Mouse (Mus musculus): Measurements from ENCODE around the gene C1s1.
"Not testable (repeated sequence)": the region's sequence is repeated elsewhere in the genome, so short reads cannot be mapped to it uniquely, and the experiment has no call there.

The C1s1 gene

DNA sequence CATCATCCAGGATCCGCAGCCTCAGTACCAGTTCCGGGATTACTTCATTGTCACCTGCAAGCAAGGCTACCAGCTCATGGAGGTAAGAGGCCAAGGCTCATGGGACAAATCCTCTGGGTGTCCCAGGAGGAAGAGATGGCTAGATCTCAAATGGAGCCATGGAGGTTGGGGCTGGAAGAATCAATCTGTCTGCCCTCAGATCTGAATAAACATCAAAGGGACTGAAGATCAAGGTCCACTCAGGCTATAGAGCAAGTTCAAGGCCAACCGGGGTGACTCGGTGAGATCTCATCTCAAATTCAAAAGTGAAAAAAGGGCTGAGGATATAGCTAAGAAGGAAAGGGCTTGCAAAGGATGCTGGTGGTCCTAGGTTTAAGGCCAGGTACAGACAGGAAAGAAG lies 24.4 kb downstream of the C1s1 start:
- ATAC-seq (ENCODE audit: insufficient number of reproducible peaks, low FRiP score, low TSS enrichment), result not testable (repeated sequence)

DNA sequence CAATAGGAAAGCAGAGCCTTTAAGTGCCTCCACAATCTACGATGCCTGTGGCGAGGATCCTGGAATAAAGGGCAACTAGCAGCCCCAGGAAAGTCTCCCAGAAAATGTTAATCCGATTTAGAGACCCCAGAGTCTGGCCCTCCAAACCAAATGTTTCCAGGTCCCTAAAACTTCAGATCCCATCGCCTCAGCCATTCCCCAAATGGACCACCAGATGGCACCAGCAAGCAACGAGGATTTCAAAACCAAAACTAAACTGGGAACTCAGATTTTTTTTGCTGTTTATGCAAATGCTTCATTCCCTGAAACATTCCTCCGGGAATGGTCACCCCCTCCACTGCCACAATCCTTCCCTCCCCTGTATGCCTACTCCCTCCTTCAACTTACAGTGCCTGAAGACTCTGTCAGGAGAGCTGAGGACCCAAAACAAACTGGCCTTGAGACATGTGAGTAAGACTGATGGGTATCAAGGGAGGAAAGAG lies 29.8 kb downstream of the C1s1 start, which contains the start of gene C1ra:
TSS of gene C1ra (plus strand) at position 51 of the 482 bp plus-strand sequence.
- 0 out of 2 replicates have a peak, but pooled peaks have one; percentile 28 for ATAC-seq (ENCODE audit: insufficient number of reproducible peaks, low FRiP score, low TSS enrichment)

DNA sequence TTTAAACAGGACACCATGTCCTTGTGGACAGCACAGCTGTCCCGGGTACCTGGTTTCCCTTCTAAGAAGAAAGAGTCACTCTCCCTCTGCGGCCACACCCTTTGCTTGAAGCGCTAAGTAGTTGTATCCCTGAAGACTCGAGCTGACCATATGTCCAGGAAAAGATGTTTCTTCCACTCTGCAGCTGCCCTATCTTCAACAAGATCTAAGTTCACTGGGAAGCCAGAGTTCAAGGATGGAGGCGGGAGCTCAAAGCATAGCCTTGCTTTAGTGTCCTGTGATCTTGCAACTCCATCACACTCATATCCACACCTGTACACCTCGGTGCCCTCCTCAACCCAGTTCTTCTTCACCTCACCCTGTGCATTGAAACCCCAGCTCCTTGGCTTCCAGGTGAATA lies 30.2 kb downstream of the C1s1 start:
- no peak for ATAC-seq (ENCODE audit: insufficient number of reproducible peaks, low FRiP score, low TSS enrichment)

DNA sequence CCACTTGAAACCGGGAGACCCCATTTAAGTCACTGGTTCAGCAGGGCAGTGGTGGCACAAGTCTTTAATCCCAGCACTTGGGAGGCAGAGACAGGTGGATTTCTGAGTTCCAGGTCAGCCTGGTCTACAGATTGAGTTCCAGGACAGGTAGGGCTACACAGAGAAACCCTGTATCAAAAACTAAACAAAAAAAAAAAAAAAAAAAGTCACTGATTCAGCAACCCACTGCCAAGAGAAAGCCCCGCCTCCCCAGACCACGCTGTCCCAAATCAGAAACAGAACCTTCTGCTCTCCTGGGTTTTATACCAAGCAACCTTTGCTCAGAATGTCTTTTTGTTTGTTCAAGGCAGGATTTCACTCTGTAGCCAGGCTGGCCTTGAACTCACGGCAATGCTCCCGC lies 33.0 kb downstream of the C1s1 start:
- not testable (repeated sequence) for ATAC-seq (ENCODE audit: insufficient number of reproducible peaks, low FRiP score, low TSS enrichment)

DNA sequence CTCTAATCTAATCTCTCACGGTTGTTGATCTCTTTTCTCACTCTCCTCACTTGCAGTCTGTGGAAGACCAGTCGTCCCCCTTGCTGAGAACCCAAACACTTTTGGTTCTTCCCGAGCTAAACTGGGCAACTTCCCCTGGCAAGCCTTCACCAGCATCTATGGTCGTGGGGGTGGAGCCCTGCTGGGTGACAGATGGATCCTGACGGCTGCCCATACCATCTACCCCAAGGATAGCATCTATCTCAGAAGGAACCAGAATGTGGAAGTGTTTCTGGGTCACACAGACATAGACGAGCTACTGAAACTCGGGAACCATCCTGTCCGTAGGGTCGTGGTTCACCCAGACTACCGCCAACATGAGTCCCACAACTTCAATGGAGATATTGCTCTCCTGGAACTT lies 33.9 kb downstream of the C1s1 start:
- peak; percentile 66 for ATAC-seq (ENCODE audit: insufficient number of reproducible peaks, low FRiP score, low TSS enrichment)

DNA sequence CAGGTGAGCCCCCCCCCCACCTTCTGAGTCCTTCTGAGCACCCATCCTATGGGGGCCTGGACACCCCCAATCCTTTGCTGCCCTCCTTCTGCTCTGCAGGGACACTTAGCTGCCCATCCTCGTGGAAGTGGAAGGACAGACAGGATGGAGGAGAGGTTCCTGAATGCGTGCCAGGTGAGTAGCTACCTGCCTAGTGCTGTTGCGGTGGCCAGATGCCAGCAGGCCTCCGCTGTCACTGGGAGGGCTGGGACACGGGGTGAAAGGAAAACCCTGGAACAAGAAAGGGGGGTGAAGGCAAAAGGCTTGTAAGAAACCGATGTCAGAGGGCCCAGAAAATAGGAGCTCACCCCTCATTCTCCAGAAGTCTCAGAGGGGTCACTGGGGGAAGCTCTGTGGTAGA lies 35.2 kb downstream of the C1s1 start:
- no peak for ATAC-seq (ENCODE audit: insufficient number of reproducible peaks, low FRiP score, low TSS enrichment)

DNA sequence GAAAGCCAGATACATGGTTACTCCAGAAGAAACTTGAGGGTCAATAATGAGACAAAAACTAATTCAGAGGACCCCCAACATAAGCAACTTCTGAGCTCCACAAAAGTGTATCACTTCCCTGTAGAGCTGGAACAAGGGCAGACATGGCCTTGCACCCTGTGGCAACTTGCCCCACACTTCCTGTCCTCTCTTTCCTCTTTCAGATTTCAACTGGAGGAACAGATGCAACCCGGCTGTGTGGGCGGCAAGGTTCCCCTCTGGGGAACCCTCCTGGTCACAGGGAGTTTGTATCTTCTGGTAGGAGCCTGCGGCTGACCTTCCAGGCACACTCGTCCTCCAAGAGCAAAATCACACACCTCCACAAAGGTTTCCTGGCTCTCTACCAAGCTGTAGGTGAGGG lies 37.1 kb downstream of the C1s1 start:
- ATAC-seq (ENCODE audit: insufficient number of reproducible peaks, low FRiP score, low TSS enrichment), result no peak

DNA sequence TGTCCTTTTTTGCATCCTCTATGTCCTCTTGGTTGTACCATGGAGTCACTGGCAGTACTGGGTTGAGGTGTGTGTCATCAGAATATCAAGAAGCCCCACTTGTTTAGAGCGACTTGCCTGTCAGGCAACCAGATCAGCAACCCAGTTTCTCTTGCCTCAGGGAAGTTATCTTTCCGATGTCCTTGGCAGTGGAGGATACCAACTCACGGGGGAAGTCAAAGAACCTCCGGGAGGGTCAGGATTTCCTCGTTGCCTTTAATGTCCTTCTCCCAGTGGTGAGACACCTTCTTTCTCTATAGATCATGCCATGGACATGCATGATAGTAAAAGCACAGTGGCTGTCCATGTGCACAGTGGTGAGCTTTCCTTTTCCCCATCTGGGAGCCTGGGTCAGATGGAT lies 40.1 kb downstream of the C1s1 start:
- ATAC-seq (ENCODE audit: insufficient number of reproducible peaks, low FRiP score, low TSS enrichment), result no peak

DNA sequence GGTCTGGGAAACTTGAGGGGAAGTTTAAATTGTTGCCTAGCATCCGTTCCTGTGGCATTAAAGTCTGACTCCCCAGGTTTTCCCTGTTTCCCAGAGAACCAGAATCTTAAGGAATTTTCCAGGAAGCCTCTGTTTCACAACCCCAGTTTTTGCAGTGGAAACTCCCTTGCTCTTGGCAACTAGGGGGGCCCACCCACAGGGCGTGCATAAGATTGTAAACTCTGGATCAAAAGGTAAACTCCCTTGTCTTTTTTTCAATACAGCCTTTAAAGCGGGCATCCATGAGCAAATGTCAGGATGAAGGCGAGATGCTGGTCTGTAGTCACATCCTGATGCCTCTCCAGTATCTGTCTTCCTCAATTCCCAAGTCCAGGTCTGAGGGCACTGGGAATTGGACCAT lies 40.7 kb downstream of the C1s1 start:
- ATAC-seq (ENCODE audit: insufficient number of reproducible peaks, low FRiP score, low TSS enrichment), result no peak

DNA sequence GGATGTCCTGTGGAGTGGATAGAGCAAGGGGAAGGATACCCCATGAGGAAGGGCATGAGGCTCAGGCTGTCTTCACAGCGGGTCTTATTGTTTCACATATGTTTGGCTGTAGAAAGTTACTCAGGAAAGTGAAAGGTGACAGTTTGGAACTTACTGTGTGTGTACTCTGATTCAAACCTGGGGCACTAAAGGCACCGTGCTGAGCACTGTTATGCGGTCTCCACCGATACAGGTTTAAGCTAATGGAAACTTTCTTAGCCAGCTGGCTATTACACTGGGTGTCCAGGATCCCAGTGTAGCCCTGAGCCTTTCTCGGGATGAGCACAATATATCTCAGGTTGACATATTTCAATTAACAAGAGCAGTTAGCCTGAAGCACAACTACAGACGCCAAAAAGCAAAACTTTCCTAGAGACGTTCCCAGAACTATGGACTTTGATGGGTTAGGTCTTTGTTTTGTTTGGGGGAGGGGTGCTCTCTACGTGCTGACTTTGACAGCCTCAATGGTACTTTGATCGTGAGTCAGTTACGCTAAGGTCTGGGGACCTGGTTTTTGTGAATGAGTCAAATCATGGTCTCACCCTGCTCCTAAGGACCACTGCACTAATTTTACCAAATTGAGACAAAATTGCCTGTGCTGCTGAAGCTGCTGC lies 42.1 kb downstream of the C1s1 start:
- ATAC-seq (ENCODE audit: insufficient number of reproducible peaks, low FRiP score, low TSS enrichment), result no peak

DNA sequence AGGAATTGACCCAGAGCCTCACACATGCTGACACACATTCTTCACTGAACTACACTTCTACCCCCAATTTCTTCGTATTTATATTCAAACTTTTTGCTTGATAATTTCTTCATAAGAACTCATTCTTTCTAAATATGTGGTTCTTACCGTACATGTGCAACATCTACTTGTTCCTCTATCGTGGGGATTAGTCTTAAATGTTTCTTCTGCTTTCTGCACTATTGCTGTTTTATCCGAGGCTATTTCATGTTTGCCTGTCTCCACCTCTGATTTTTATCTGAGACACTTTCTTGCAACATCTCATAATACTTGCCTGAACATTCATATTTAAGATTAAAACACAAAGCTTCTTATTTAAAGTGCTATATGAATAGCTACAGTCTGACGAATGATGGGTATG lies 46.1 kb downstream of the C1s1 start:
- ATAC-seq (ENCODE audit: insufficient number of reproducible peaks, low FRiP score, low TSS enrichment), result no peak

DNA sequence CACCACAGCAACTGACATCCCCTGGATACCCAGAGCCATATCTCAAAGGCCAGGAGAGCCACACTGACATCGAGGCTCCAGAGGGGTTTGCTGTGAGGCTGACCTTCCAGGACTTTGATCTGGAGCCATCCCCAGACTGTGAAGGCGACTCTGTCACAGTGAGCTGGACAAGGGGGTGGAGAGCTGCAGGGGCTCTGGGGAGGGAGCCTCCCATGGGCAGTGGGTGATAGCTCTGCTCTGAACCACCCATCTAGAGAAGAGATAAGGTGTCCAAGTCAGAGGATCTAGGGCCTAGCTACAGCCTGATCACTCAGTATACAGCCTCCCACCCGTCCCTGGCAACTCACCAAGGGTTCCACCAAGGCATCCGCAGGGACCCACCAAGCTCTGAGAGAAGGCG lies 48.3 kb downstream of the C1s1 start:
- ATAC-seq (ENCODE audit: insufficient number of reproducible peaks, low FRiP score, low TSS enrichment), result no peak

DNA sequence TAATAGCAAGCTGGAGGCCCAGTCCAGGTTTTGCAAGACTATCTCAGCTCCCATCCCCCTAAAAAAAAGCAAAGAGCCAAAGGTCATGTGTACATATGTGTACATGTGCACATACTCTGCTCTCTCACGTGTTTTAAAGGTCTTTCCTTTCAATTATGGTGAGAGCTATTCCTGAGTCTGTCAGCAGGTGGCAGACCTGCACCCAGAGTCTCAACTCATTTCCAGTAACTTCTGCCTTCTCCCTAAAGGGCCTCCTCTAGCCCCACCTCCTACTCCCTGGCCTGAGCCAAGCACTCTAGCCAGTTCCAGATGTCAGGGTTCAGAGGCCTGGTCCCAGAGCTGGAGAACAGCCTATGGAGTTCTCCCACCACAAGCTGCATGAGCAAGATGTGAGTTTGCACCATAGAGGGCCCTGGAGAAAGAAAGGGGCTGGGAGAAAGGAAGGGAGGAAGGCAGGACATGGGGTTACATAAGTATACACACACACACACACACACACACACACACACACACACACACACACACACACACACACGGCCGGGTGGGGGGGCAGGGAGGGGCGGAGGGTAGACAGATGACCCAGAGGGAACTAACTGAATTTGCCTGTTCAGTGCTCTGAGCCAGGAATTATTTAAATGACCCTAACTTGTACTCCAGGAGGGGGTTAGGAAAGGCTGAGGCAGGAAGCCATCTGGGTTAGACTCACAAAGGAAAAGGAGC lies 49.2 kb downstream of the C1s1 start, which contains the start of gene C1rl:
TSS of gene C1rl (plus strand) at position 272 of the 720 bp plus-strand sequence.
- ATAC-seq (ENCODE audit: insufficient number of reproducible peaks, low FRiP score, low TSS enrichment), result peak; percentile 66

DNA sequence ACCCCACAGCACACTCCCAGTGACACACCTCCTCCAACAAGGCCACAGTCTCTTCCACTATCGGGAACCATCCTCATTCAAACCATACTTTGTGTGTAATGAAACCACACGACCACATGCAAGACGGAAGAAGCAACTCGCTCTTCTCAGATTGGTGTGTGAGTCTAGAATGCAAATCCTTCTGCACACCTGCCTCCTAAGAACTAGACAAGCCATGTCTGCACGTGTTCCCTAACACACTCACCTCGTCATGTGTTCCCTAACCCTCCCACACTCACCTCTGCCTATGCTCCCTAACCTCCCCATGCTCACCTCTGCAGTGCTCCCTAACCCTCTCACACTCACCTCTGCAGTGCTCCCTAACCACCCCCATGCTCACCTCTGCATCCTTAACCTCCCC lies 50.7 kb downstream of the C1s1 start:
- no peak for ATAC-seq (ENCODE audit: insufficient number of reproducible peaks, low FRiP score, low TSS enrichment)

DNA sequence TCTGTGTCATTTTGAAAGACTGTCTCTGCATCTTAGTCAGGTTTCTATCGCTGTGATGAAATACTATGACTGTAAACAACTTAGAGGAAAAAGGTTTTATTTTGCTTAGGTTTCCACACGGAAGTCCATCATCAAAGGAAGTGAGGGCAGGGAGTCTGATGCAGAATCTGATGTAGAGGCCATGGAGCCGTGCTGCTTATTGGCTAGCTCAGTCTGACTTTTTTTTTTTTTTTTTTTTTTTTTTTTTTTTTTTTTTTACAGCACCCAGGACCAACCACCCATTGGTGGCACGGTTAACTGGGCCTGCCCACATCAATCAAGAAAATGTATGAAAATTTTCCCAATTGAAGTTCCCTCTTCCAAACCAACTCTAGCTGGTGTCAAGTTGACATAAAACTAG lies 53.2 kb downstream of the C1s1 start:
- ATAC-seq (ENCODE audit: insufficient number of reproducible peaks, low FRiP score, low TSS enrichment), result no peak

DNA sequence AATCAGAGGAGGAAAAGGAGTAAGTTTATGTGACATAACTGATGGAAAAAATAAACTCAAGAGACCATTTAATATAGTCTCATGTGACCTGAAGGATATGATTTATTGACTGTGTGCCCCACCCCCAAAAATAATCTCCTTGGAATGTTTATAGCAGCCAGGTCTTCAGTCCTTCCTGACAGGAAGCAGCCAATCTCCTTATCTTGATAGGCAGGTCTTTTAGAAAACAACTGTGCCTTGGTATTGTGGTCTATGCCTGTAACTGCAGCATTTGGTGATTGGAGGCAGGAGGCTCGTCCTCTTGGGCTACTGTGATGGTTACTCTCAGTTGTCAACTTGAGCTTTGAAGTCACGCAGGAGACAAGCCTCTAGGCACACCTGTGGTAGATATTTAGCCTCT lies 54.6 kb downstream of the C1s1 start:
- ATAC-seq (ENCODE audit: insufficient number of reproducible peaks, low FRiP score, low TSS enrichment), result no peak

DNA sequence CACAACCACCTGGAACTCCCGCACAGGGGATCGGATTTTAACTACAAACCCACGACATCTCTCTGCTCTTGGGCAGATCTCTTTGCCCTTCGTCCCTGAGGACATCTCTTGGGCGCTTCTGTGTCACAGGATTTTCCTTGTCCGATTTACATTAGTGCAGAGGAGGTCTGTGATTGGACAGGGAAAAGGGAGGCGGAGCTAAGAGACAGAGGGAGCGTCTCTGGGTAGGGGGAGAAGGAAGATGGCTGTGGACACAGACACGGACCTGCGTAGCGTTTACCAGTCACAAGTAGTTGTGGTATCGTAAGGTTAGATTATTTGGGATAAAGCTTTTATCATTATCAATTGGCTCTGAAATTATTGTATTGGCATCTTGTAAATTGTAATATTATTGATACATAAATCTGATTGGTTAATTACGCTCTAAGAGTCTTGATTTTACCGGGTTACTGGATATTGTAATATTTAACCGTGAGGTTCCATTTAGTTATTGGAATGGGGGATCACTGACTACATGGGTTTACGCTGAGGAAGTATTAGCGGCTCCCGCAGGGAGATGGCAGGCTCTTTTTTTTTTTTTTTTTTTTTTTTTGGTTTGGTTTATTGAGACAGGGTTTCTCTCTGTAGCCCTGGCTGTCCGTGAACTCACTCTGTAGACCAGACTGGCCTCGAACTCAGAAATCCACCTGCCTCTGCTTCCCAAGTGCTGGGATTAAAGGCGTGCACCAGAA lies 56.6 kb downstream of the C1s1 start:
- no peak for ATAC-seq (ENCODE audit: insufficient number of reproducible peaks, low FRiP score, low TSS enrichment)

DNA sequence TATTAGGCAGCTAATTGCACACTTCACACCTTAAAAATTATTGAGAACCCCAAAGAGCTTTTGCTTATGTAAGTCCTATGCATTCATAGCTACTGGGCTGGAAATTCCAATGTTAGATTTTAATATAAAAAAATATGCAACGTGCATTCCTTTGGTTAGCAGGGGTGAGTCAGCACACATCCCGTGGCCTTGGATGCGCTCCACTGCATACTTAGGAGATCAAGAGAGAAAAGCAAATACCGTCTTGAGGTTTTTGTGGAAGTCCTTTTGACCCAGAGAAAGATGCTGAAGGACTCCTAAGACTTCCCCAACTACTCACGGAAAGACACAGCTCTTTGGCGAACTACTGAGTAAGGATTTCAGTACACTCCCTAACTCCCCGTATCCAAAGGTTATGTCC lies 57.3 kb downstream of the C1s1 start:
- ATAC-seq (ENCODE audit: insufficient number of reproducible peaks, low FRiP score, low TSS enrichment), result no peak

DNA sequence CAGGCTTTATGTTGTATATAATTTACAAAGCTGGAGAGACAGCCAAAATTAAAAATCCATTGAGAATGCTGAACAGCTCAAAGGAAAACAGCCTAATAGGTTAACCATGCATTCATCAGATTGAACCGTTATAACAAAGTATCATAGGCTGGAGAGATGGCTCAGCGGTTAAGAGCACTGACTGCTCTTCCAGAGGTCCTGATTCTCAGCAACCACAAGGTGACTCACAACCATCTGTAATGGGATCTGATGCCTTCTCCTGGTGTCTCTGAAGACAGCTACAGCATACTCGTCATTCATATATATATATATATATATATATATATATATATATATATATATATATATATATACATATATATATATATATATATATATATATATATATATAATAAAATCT lies 58.3 kb downstream of the C1s1 start:
- ATAC-seq (ENCODE audit: insufficient number of reproducible peaks, low FRiP score, low TSS enrichment), result not testable (repeated sequence)

DNA sequence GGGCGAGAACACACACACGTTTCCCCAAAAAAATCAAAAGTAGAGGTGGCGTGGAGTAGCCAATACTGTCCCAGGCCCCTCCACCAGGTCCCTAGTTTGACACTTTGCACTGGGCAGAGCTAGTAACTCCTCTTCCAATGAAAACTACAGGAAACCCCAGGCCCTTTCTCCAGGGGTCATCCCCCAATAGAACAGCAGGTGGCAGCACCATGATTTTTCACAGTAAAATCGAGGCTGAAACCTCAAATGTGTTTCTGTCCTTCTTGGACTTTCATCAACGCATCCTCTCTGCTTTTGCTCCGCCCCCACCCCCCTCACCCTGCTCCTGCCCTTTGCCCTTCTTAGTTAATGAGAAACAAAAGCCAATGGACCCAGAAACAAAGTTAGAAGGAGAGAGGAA lies 60.6 kb downstream of the C1s1 start:
- ATAC-seq (ENCODE audit: insufficient number of reproducible peaks, low FRiP score, low TSS enrichment), result no peak
